Mouse (Mus musculus) E14TG2a.4 (cell line): Measurements from ENCODE around the gene Snx27.
A peak's percentile ranks its signal among the peaks of the same experiment; 100 is the strongest.

Experiments used
- H3K27me3 ChIP-seq: 2 replicates; pipeline ENCODE4 v1.6.1; 2014; ENCODE audit warnings: low read length, control low read depth; ENCODE audit not compliant: insufficient read depth
- H3K36me3 ChIP-seq: 2 replicates; pipeline ENCODE4 v1.6.1; 2014; ENCODE audit warnings: low read length, control low read depth; ENCODE audit not compliant: insufficient read depth
- H3K4me1 ChIP-seq: replicated peaks from 2 replicates; pipeline ENCODE4 v1.6.1; 2014; ENCODE audit warnings: low read depth, low read length, control low read depth
- H3K4me3 ChIP-seq: replicated peaks from 2 replicates; pipeline ENCODE4 v1.5.1; 2014; ENCODE audit warnings: mild to moderate bottlenecking, low read length
- H3K9me3 ChIP-seq: 2 replicates; pipeline ENCODE4 v1.6.1; 2014; ENCODE audit warnings: low read length, control low read depth
- CTCF ChIP-seq: conservative IDR thresholded peaks from 2 replicates; pipeline ENCODE4 v1.5.1; 2014; ENCODE audit warnings: low read length
- NANOG ChIP-seq: IDR thresholded peaks from 2 replicates; pipeline ENCODE4 v1.6.1; 2014; ENCODE audit warnings: borderline replicate concordance, low read length, mixed read lengths
- POU5F1 ChIP-seq: IDR thresholded peaks from 2 replicates; pipeline ENCODE4 v1.6.1; 2014; ENCODE audit warnings: low read length, borderline replicate concordance

Snx27 gene

GRCm38 (mm10) chr3:94582456-94582891 is at the start of gene Snx27:
Gene Snx27, minus strand, starts transcription at chr3:94582716.
- H3K27me3 ChIP-seq = peaks cover 11% of the 10 kb centered on the region
- peak within 1 kb of the TSS; percentile 96 for H3K4me3 ChIP-seq
- peaks cover 16% of the 10 kb centered on the region for H3K4me1 ChIP-seq
- H3K9me3 ChIP-seq = no peaks in the 10 kb centered on the region
- H3K36me3 ChIP-seq = peaks cover 4% of the 10 kb centered on the region
- TF ChIP-seq NANOG (no peak), POU5F1 (no peak), CTCF (no peak)

- H3K36me3 ChIP-seq = 0 out of 2 replicates have a peak, but pooled peaks cover 4% of the 10 kb centered on the region
- H3K4me1 ChIP-seq = no peaks in the 10 kb centered on the region
- no peaks in the 10 kb centered on the region for H3K27me3 ChIP-seq
- TF ChIP-seq POU5F1 (no peak), CTCF (no peak), NANOG (no peak)
- H3K4me3 ChIP-seq = no peak overlapping the region
- no peaks in the 10 kb centered on the region for H3K9me3 ChIP-seq
Observed at GRCm38 (mm10) chr3:94629876-94630275, 47.4 kb upstream of the Snx27 start.

GRCm38 (mm10) chr3:94628712-94629111 is 46.2 kb upstream of the Snx27 start:
- no peaks in the 10 kb centered on the region for H3K4me1 ChIP-seq
- no peaks in the 10 kb centered on the region for H3K9me3 ChIP-seq
- 0 out of 2 replicates have a peak, but pooled peaks cover 4% of the 10 kb centered on the region for H3K36me3 ChIP-seq
- no peaks in the 10 kb centered on the region for H3K27me3 ChIP-seq
- TF ChIP-seq NANOG (no peak), CTCF (no peak), POU5F1 (no peak)
- H3K4me3 ChIP-seq = no peak overlapping the region

GRCm38 (mm10) chr3:94624281-94624680 is 41.8 kb upstream of the Snx27 start:
- TF ChIP-seq CTCF = no peak
- no peak for TF ChIP-seq NANOG
- no peak for TF ChIP-seq POU5F1
- H3K9me3 ChIP-seq = no peaks in the 10 kb centered on the region
- peaks cover 4% of the 10 kb centered on the region; the same call in 1 of the 2 replicates for H3K36me3 ChIP-seq
- H3K27me3 ChIP-seq = no peaks in the 10 kb centered on the region
- H3K4me3 ChIP-seq = no peak overlapping the region
- peaks cover 3% of the 10 kb centered on the region; the same call in 1 of the 2 replicates for H3K4me1 ChIP-seq

GRCm38 (mm10) chr3:94622550-94622949 is 40.0 kb upstream of the Snx27 start:
- H3K9me3 ChIP-seq = no peaks in the 10 kb centered on the region
- peaks cover 3% of the 10 kb centered on the region; the same call in 1 of the 2 replicates for H3K4me1 ChIP-seq
- no peak overlapping the region for H3K4me3 ChIP-seq
- H3K36me3 ChIP-seq = peaks cover under 1% of the 10 kb centered on the region; the same call in 1 of the 2 replicates
- no peaks in the 10 kb centered on the region for H3K27me3 ChIP-seq
- TF ChIP-seq CTCF (no peak), POU5F1 (no peak), NANOG (no peak)

- Histone ChIP-seq H3K4me3 (no peak overlapping the region), H3K4me1 (peaks cover 3% of the 10 kb centered on the region; the same call in 1 of the 2 replicates), H3K9me3 (no peaks in the 10 kb centered on the region), H3K27me3 (0 out of 2 replicates have a peak, but pooled peaks cover 1% of the 10 kb centered on the region), H3K36me3 (no peaks in the 10 kb centered on the region; the same call in 1 of the 2 replicates)
- TF ChIP-seq CTCF (no peak), POU5F1 (no peak), NANOG (no peak)
Observed at GRCm38 (mm10) chr3:94621740-94622507, 39.4 kb upstream of the Snx27 start.

GRCm38 (mm10) chr3:94616717-94617116 is 34.2 kb upstream of the Snx27 start:
- H3K36me3 ChIP-seq = peaks cover 3% of the 10 kb centered on the region; the same call in 1 of the 2 replicates
- peaks cover 12% of the 10 kb centered on the region for H3K4me1 ChIP-seq
- H3K4me3 ChIP-seq = no peak overlapping the region
- no peak for TF ChIP-seq POU5F1
- peak; percentile 85 for TF ChIP-seq CTCF
- no peak for TF ChIP-seq NANOG
- 0 out of 2 replicates have a peak, but pooled peaks cover 3% of the 10 kb centered on the region for H3K27me3 ChIP-seq
- H3K9me3 ChIP-seq = no peaks in the 10 kb centered on the region

- H3K4me1 ChIP-seq = peaks cover 29% of the 10 kb centered on the region
Observed at GRCm38 (mm10) chr3:94613258-94613878, 30.9 kb upstream of the Snx27 start.

More at GRCm38 (mm10) chr3:94613258-94613878, 30.9 kb upstream of the Snx27 start:
- Histone ChIP-seq H3K9me3 (no peaks in the 10 kb centered on the region), H3K36me3 (0 out of 2 replicates have a peak, but pooled peaks cover 3% of the 10 kb centered on the region), H3K27me3 (0 out of 2 replicates have a peak, but pooled peaks cover 3% of the 10 kb centered on the region), H3K4me3 (no peak overlapping the region)
- no peak for TF ChIP-seq POU5F1
- TF ChIP-seq CTCF = no peak
- no peak for TF ChIP-seq NANOG
